Mouse (Mus musculus) right cerebral cortex, adult 2 months (tissue): ENCODE results near the gene Ubqln4.

Source experiments
- DNase-seq, 2 experiments: peaks; one replicate each; pipeline ENCODE4 v3.0.0; 2021 to 2022; ENCODE audit warnings: low spot score in 2 of 2

Gene Ubqln4

DNA sequence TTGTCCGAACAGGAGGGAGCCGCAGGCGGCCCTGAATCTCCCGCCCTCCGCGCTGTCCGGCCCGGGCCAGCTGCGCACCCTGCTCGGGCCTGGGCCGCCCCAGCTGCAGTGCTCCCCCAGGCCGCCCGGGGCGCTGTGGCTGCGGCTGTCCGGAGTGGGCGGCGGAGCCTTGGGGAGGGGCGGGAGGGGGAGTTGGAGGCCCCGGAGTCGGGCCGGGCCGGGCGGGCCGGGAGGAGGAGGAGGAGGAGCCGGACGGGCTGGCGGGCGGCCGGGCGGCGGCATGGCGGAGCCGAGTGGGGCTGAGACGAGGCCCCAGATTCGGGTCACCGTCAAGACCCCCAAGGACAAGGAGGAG, at the start of gene Ubqln4:
Gene Ubqln4 (plus strand): TSS at position 234 of the 355 bp plus-strand sequence.
- DNase-seq, result peak; percentile 84 to 87

GRCm38 (mm10) chr3:88503881-88504746, 49.4 kb upstream of the Ubqln4 start:
- DNase-seq, result no peak

DNA sequence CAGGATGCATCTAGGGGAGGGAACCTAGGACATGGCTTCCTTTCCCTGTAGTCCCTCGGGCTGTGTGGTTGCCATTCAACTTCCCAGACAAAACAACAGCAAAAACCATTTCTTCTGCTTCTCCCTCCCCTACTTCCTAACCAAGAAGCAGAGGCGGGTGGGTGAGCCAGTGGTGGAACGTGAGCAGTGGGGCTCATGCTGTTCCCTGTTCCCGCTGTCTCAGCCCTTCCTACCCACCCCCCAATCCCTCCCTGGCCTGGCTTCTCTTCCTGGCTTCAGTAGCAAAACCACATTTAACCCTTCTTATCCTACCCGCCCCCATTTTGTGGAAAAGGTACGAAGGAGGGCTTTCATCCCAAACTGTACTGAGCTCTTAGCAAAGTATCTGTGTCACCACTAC, 48.5 kb upstream of the Ubqln4 start:
- DNase-seq, result no peak

GRCm38 (mm10) chr3:88505765-88506164, 47.8 kb upstream of the Ubqln4 start:
- no peak for DNase-seq

GRCm38 (mm10) chr3:88509250-88509649, 44.3 kb upstream of the Ubqln4 start:
- DNase-seq, result no peak

DNA sequence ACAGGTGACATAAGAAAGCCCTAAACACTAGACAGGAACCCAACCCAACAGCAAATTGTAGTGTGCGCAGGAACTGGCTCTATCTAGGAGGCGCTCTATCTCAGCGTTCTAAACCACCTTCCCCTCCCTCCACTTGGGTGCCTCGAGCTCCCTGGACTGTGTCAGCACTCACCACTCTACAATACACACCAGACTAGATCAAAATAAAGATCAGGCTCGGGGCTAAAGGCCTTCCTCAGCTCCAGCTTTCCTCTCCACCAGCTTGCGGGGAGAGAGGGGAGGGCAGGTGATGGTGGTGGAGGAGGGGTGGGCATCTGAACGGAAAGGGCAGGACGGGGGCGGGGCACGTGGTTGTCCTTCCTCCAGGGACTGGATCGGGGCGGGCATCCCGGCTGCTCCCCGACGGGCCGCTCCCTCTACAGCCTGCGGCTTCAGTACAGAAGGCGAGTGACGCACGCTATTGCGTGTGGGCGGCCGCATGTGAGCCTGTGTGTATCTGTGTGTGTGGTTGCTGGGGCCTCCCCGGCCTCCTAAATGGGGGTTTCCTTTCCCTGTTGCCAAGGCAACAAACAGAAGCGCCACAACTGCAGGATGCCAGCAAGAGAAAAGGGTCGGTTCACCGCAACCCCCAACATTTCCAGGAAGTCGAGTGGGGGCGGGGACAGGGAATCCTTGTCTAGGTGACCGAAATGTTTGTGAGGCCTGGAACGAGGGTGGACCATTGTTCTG, 43.7 kb upstream of the Ubqln4 start, which contains the start of gene Lmna:
Gene Lmna (minus strand): TSS at position 265 of the 729 bp plus-strand sequence.
- DNase-seq, result peak; percentile 92 to 96

DNA sequence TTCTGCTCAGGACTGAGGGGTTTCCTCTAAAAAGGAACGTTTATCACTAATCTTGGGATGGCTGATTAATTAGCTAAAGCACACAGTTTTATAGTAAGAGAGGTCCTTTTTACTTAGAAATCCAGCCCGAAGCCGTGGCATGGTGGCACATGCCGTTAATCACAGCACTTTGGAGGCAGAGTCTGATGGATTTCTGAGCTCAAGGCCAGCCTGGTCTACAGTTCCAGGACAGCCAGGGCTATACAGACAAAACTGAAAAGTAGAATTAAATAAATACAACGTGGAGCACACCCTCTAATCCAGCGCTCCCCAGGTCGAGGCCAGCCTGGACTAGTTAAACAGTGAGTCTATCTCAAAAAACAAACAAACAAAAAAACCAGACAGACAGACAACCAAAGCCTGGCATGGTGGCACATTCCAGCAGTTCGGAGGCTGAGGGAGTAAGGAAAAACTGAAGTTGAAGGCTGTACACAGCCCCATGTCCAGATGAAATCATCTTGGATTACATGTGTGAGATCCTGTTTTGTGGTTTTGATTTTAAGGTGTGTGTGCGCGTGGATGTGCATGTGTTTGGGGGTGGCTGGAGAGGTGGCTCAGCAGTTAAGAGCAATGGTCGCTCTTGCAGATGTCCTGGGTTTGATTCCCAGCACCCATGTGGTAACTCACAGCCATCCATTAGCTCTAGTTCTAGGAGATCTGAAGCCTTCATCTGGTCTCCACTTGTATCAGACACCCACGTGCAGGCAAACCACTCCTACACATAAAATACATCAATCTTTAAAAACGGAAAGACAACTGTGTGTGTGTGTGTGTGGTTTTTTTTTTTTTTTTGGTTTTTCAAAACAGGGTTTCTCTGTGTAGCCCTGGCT, 42.9 kb upstream of the Ubqln4 start:
- no peak for DNase-seq

- no peak for DNase-seq
Measured at GRCm38 (mm10) chr3:88511559-88511958, 42.0 kb upstream of the Ubqln4 start.

- no peak for DNase-seq
Measured at GRCm38 (mm10) chr3:88512141-88512895, 41.2 kb upstream of the Ubqln4 start.

GRCm38 (mm10) chr3:88512896-88513545, 40.5 kb upstream of the Ubqln4 start:
- no peak for DNase-seq

DNA sequence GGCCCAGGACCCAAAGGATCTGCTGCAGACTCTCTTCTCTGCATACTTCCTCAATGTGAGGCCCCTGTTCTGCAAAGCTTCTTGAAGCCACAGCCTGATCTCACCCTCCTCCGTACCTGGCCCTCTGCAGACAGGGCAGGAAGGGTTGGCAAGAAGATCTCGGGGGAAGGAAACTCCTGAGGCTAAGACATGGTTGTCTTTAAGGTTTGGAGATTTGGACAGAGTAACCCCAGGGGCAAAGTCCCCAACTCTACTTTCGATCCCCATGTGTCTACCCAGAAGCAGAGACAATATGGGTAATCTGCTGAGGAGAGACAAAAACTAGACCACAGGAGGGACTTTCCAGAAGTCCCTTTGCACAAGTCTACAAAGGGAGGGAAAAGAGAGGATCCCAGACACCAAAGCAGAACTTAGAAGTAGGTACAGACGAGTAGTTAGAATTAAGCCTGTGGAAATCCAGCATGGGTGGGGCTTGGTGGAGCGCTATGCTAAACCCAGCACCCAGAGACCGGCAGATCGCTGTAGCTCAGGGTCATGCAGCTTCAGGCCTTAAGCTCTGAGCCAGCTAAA, 39.9 kb upstream of the Ubqln4 start:
- no peak for DNase-seq

DNA sequence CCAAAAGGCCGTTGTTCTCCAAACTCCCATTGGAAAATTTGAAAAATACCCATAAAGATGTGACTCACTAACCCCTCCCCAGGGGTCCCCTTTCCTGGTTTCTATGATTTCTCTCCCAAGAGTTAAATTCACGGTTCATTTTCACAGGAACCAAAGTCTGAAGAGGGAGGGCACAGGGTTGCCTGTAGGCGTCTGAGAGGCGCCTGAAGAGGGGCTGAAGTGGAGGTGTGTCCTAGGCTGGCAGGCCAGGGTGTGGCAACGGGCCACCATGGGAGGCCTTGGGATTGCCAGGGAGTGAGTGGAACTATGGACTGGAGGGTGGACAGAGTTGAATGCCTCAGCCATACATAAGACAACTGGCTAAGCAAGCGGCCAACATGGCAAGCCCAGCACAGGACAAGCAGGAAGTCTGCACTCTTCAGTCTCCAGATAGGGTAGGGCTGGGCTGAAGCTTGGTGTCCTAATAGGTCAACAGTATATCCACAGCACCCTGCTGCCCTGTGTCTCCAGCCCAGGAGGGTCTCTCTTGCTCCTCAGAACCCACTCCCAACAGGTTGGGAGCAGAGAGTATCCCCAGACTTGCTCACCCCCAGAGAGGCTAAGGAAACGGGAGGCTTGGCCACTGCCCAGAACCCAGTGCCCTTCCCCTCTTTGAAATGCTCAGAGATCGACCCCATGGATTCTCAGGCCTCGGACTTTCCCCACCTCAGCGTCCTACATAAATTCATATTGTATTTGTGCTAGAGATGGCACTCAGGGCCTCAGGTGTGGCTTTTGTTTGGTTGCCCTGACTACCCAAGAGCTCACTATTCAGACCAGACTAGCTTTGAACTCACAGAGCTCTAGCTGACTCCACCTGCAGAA, 39.1 kb upstream of the Ubqln4 start:
- no peak for DNase-seq

DNA sequence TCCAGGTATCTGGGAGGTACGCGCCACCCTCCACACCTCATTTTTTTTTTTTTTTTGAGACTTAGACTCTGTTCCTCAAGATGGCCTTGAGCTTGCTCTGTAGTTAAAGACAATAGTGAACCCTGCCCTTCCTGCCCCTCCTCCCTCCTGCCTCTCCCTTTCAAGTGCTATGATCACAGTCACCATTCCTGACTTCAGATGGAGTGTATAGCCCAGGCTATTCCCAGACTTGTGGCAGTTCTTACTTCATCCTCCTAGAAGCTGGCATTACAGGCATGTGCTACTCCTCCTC, 38.5 kb upstream of the Ubqln4 start:
- no peak for DNase-seq

- DNase-seq, result no peak
Measured at GRCm38 (mm10) chr3:88516407-88516806, 37.2 kb upstream of the Ubqln4 start.

DNA sequence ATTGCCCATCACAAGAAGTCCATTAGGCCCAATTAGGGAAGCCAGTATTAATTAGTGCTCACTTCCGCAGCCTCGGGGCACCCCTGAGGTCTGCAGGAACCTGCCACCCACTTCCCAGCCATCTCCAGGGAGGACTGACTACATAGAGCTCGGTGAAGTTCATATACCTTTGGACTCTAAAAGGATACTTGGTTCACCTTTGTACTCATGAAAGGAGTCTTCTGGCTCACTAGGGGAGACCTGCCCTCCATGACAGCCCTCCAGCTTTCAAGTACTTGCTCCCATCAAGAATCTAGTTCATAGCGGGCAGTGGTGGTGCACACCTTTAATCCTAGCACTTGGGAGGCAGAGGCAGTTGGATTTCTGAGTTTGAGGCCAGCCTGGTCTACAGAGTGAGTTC, 35.1 kb upstream of the Ubqln4 start:
- DNase-seq, result no peak

DNA sequence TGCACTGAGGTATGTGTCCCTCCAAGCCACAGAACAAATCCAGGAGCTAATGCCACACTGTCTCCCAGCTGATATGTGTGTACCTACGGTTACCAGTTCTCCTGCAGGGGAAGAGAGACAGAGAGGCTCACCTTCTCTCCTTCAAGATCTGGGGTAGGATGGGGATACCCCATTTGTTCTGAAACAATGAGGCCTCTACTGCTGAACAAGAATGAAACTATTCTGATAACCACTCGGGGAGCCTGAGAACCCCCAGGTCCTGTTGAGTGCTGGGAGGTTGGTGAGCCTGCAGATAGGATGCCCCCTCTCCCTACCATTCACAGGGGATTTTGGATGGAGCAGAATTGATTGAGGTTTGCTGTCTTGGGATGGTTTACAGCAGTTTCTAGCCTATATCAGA, 33.5 kb upstream of the Ubqln4 start:
- no peak for DNase-seq

- no peak for DNase-seq
Measured at GRCm38 (mm10) chr3:88521156-88521555, 32.4 kb upstream of the Ubqln4 start.

DNA sequence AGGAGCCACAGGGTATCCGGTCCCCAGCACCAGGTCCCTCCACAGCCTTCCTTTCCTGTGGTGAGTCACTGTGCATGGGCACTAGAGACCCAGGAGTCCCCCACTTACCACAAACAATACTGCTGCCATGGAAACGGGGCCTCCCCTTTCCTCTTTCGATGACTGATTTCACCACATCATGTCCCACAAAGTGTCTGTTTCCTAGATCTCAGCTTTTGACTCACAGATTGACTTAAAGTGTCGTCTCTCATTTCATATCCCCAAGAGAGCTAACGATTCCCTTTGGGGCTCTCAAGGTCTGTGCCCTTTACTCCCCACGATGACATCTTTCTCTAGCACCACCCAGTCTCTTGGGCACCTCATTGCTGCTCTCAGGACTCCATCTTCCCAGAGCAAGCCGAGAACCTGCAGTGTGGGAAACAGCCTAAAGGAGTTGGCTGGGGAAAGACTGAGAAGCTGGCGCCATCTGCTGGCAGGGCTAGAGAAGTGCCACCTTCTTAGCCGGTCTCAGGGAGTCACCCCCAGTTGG, 31.7 kb upstream of the Ubqln4 start:
- peak; percentile 60 to 66 for DNase-seq

GRCm38 (mm10) chr3:88523027-88523426, 30.5 kb upstream of the Ubqln4 start:
- DNase-seq, result no peak
